Mouse (Mus musculus) limb, embryonic 12.5 days (tissue): ENCODE results near the gene Usp1. TPM values are rescaled to one million over a fixed set of nuclear protein-coding genes. Genes with fewer than 3 reads are reported as not detected.

Source experiments
- ATAC-seq: fragments of 200-750 bp; cut with Nextera tagmentation; 2 replicates; pipeline ENCODE4 v1.8.0; 2017; ENCODE audit warnings: low read depth, moderate TSS enrichment; ENCODE audit not compliant: insufficient number of reproducible peaks, insufficient read depth, low FRiP score, low TSS enrichment
- H3K27ac ChIP-seq: fragments of 300-500 bp; sonication (generic); 2 replicates; pipeline ENCODE4 v1.5.1; 2016; ENCODE audit warnings: mild to moderate bottlenecking, moderate library complexity
- H3K27me3 ChIP-seq: fragments of 300-500 bp; sonication (generic); 2 replicates; pipeline ENCODE4 v1.6.1; 2016; ENCODE audit warnings: mild to moderate bottlenecking, moderate library complexity
- H3K36me3 ChIP-seq: fragments of 300-500 bp; sonication (generic); 2 replicates; pipeline ENCODE4 v1.6.1; 2016; ENCODE audit warnings: mild to moderate bottlenecking, moderate library complexity
- H3K4me1 ChIP-seq: fragments of 300-500 bp; sonication (generic); replicated peaks from 2 replicates; pipeline ENCODE4 v1.6.1; 2016
- H3K4me2 ChIP-seq: fragments of 300-500 bp; sonication (generic); 2 replicates; pipeline ENCODE4 v1.6.1; 2016; ENCODE audit warnings: mild to moderate bottlenecking, moderate library complexity
- H3K4me3 ChIP-seq: fragments of 300-500 bp; sonication (generic); replicated peaks from 2 replicates; pipeline ENCODE4 v1.5.1; 2016; ENCODE audit warnings: mild to moderate bottlenecking
- H3K9ac ChIP-seq: fragments of 300-500 bp; sonication (generic); replicated peaks from 2 replicates; pipeline ENCODE4 v1.6.1; 2016; ENCODE audit warnings: mild to moderate bottlenecking, moderate library complexity
- H3K9me3 ChIP-seq: fragments of 300-500 bp; sonication (generic); 2 replicates; pipeline ENCODE4 v1.6.1; 2016; ENCODE audit warnings: mild to moderate bottlenecking, moderate library complexity
- WGBS: fragments of 180-500 bp; shearing (Covaris S2); methylation state at CpG from one replicate; pipeline ENCODE4 v1.1.7; 2016; 5-methylcytosine and 5-hydroxymethylcytosine counted together
- polyA plus RNA-seq: library from polyadenylated mRNA; unstranded; fragments of >200 nt; fragmentation: Nextera tagmentation; extraction: Ambion mirVana; gene quantifications from 2 replicates; pipeline ENCODE4 v1.2.1, GENCODE M21; 2016

Gene Usp1
- polyA plus RNA-seq: 141 and 145 TPM in 2 replicates

DNA sequence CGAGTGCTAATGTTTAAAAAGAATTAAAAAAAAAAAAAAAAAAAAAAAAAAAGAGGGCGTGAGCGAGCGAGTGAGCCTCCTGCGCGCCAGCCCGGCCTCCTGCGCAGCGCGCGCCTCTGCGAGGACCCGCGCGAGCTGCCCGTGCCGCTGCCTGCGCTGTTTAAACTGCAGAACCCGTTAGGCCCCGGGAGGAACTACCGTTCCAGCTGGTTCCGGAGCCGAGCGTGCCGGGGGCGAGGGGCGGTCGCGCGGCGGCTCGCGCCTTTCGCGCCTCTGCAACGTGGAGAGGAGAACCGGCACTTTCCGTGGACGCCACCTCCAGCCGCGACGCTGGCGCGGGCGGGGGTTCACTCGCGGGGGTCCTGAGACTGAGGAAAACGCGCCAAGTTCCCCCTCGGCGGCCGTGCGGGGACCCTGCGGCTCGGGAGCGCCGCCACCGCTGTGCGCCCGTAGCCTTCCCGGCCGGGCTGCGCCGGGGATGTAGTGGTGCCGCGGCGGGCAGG lies at the start of gene Usp1:
TSS of gene Usp1 (plus strand) at position 243 of the 503 bp plus-strand sequence.
- WGBS: under 1% methylated on average over 62 of the region's 67 CpGs
- peak; percentile 35 for ATAC-seq
- Histone ChIP-seq H3K27ac (peak within 1 kb of the TSS; percentile 100), H3K27me3 (no peaks in the 10 kb centered on the region), H3K9me3 (no peaks in the 10 kb centered on the region), H3K36me3 (peaks cover 2% of the 10 kb centered on the region; the same call in 1 of the 2 replicates), H3K9ac (peak within 1 kb of the TSS; percentile 95), H3K4me1 (peaks cover 17% of the 10 kb centered on the region), H3K4me2 (peak within 1 kb of the TSS; percentile 79), H3K4me3 (peak within 1 kb of the TSS; percentile 97)

DNA sequence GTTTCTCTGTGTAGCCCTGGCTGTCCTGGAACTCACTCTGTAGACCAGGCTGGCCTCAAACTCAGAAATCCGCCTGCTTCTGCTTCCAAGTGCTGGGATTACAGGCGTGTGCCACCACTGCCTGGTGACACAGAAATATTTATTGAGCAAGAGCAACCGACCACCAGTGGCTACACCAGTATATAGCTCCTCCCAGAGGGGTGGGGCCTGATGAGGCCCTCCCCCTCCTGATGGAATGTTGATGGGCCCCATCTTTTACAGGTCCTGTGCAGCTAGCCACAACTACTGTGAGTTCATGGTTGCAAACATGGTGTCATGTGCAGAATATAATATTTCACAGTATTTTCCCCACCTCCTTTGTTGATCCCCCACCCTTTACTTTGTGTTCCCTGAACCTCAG lies 40.9 kb upstream of the Usp1 start:
- no peaks in the 10 kb centered on the region for H3K9me3 ChIP-seq
- no peaks in the 10 kb centered on the region for H3K4me1 ChIP-seq
- H3K27me3 ChIP-seq: no peaks in the 10 kb centered on the region
- no peak overlapping the region for H3K4me2 ChIP-seq
- H3K9ac ChIP-seq: no peak overlapping the region
- no peak overlapping the region for H3K27ac ChIP-seq
- H3K36me3 ChIP-seq: no peaks in the 10 kb centered on the region
- WGBS: 69% methylated on average over 3 of the region's 3 CpGs
- ATAC-seq: no peak
- no peak overlapping the region for H3K4me3 ChIP-seq

DNA sequence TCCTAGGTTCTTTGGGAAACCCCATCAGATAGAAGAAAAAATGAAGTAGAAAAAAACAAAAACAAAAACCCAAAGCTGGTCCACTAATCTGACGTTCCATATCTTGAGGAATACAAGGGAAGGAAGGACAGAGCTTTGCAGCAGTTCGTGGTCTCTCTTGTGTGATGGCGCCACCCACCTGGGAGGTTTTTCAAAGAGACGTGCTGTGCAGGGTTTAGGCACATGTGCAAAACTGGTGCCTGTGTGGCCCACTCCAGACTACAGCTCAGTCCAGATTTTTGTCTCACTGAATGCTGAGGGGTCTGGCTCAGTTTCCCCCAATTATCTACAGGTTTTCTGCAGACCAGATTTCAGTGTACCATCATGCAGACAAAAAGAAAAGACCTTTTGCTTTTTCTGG lies 37.2 kb upstream of the Usp1 start:
- H3K4me2 ChIP-seq: no peak overlapping the region
- WGBS: 81% methylated on average over 4 of the region's 4 CpGs
- no peak overlapping the region for H3K9ac ChIP-seq
- H3K27ac ChIP-seq: no peak overlapping the region
- H3K9me3 ChIP-seq: no peaks in the 10 kb centered on the region
- no peak overlapping the region for H3K4me3 ChIP-seq
- H3K36me3 ChIP-seq: no peaks in the 10 kb centered on the region
- ATAC-seq: no peak
- no peaks in the 10 kb centered on the region for H3K4me1 ChIP-seq
- H3K27me3 ChIP-seq: no peaks in the 10 kb centered on the region

DNA sequence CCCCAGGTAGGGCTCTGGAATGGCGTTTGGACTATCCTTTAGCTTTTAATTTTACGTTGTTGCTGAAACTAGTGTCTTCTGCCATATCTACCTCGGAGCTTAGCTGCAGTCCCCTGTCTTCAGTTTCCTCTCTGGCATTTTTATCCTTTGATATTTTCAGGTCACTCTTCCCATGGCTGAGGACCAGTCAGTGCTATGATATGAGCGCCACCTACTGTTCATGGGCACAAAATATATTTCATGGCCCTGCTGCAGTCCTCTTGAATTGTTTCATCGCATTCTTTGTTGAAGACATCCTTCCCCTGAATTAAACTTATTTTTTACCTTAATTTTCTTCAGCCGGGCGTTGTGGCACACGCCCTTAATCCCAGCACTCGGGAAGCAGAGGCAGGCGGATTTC lies 36.5 kb upstream of the Usp1 start:
- no peak overlapping the region for H3K4me3 ChIP-seq
- peak; percentile 81; the same call in 1 of the 2 replicates for ATAC-seq
- no peaks in the 10 kb centered on the region for H3K27me3 ChIP-seq
- no peak overlapping the region for H3K9ac ChIP-seq
- H3K4me2 ChIP-seq: no peak overlapping the region
- 27% methylated on average over 10 of the region's 10 CpGs for WGBS
- H3K27ac ChIP-seq: no peak overlapping the region
- no peaks in the 10 kb centered on the region for H3K36me3 ChIP-seq
- no peaks in the 10 kb centered on the region for H3K9me3 ChIP-seq
- no peaks in the 10 kb centered on the region for H3K4me1 ChIP-seq

DNA sequence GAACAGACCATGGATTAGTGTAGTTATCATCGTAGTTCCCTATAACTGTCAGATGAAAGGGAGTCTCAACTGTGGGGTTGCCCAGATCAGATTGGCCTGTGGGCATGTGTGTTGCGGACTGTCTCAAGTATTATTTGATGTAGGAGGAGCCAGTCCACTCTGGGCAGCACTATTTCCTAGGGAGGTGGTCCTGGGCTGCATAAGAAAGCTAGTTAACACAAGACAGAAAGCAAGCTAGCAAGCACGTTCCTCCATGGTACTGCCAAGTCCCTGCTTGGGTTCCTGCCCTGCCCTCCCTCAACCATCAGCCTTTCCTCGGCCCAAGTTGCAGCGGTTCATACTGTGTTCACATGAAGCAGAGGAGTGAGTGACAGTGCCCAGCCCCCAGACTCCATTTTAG lies 13.4 kb upstream of the Usp1 start:
- Histone ChIP-seq H3K9me3 (no peaks in the 10 kb centered on the region), H3K27me3 (no peaks in the 10 kb centered on the region), H3K9ac (no peak overlapping the region), H3K36me3 (no peaks in the 10 kb centered on the region), H3K4me3 (no peak overlapping the region), H3K27ac (no peak overlapping the region), H3K4me2 (no peak overlapping the region), H3K4me1 (no peaks in the 10 kb centered on the region)
- ATAC-seq: no peak
- WGBS: 90% methylated on average over 5 of the region's 5 CpGs

DNA sequence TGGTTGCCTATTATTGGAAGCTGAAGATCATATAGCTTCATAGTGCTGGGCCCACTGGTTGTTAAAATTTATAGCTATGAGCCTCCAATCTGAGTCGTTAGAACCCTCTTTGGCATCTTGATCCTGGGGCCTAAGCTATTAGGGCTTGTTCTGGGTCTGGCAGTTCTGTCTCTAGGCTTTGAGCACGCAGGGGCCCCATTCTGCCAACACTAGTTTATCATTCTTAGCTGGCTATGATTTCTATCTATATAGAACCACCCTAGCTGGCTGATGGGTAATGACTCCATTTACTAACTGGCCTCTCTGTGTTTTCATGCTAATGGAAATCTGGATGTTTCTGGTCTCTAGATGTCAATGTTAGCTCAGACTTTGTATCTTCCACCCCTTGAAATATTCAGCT lies 5.9 kb upstream of the Usp1 start:
- Histone ChIP-seq H3K4me3 (no peak overlapping the region), H3K9me3 (no peaks in the 10 kb centered on the region), H3K27me3 (no peaks in the 10 kb centered on the region), H3K4me2 (no peak overlapping the region), H3K9ac (no peak overlapping the region), H3K4me1 (peaks cover 12% of the 10 kb centered on the region), H3K36me3 (no peaks in the 10 kb centered on the region), H3K27ac (no peak overlapping the region)
- WGBS: 27% methylated on average over 2 of the region's 2 CpGs
- no peak for ATAC-seq

DNA sequence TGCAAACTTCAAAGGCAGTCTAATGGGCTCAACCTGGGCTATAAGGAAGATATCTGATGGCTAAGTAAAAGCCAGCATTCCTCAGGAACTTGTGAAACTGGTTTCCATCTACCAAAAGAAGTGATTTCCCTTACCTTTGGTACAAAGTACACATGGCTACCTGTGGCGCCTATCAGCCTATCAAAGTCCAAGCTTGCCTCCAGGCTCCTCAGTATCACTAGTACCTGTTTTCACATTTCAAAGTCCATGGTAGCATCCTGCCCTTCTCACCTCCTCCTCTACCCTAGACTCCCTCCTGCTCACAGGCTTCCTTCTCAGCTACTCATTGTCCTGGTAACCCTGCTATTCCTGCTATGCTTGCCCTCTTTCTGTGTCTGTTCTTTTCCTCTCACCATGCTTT lies 5.4 kb upstream of the Usp1 start:
- no peak overlapping the region for H3K9ac ChIP-seq
- 85% methylated on average over 1 of the region's 1 CpGs for WGBS
- ATAC-seq: no peak
- H3K4me2 ChIP-seq: no peak overlapping the region
- H3K27ac ChIP-seq: no peak overlapping the region
- no peaks in the 10 kb centered on the region for H3K36me3 ChIP-seq
- peaks cover 12% of the 10 kb centered on the region for H3K4me1 ChIP-seq
- H3K27me3 ChIP-seq: no peaks in the 10 kb centered on the region
- H3K4me3 ChIP-seq: no peak overlapping the region
- H3K9me3 ChIP-seq: no peaks in the 10 kb centered on the region

DNA sequence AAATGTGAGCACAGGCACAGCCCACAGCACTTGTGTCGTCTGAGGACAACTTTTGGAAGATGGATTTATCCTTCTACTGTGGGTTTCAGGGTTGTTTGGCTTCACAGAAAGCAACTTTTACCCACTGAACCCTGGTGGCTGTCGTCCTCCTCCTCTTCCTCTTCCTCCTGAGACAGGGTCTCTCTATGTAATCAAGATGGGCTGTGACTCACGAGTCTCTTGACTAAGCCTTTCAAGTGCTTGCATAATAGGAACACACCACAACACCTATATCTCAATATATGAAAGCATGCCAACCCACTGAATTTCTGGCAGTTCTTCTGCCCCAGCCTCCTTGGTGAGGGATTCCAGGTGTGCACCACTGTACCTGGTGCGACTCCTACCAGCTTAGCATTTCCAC lies 2.7 kb upstream of the Usp1 start:
- ATAC-seq: no peak
- Histone ChIP-seq H3K9me3 (no peaks in the 10 kb centered on the region), H3K9ac (no peak overlapping the region), H3K4me3 (no peak overlapping the region), H3K4me1 (peaks cover 21% of the 10 kb centered on the region), H3K4me2 (no peak overlapping the region), H3K27ac (no peak overlapping the region), H3K27me3 (no peaks in the 10 kb centered on the region), H3K36me3 (no peaks in the 10 kb centered on the region)
- 89% methylated on average over 4 of the region's 4 CpGs for WGBS

DNA sequence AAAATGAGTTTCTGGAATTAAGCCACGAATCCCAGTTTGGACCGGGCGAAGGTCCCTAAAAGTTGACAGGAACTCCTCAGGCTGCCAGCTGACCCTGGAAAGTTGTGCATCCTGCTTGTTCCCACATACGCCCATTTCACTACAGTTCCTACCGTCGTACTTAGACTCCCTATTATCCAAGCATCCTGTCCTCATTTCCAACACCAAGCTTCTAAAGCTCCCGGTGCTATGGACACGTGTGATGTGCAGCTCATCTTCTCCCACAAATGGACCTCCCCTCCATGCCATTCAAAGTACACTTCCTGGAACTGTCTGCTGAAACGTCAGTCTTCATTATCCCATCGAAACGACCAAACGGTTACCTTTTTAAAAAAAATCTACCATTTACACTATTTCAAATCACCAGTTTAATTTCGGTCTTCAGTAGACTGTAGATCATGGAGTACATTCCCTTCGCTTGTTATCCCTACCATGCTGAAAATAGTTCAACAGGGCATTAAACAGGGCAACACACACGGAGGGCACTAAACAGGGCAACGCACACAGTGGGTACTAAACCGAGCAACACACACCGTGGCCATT lies 1.5 kb upstream of the Usp1 start:
- 17% methylated on average over 18 of the region's 18 CpGs for WGBS
- no peaks in the 10 kb centered on the region for H3K9me3 ChIP-seq
- no peak for ATAC-seq

DNA sequence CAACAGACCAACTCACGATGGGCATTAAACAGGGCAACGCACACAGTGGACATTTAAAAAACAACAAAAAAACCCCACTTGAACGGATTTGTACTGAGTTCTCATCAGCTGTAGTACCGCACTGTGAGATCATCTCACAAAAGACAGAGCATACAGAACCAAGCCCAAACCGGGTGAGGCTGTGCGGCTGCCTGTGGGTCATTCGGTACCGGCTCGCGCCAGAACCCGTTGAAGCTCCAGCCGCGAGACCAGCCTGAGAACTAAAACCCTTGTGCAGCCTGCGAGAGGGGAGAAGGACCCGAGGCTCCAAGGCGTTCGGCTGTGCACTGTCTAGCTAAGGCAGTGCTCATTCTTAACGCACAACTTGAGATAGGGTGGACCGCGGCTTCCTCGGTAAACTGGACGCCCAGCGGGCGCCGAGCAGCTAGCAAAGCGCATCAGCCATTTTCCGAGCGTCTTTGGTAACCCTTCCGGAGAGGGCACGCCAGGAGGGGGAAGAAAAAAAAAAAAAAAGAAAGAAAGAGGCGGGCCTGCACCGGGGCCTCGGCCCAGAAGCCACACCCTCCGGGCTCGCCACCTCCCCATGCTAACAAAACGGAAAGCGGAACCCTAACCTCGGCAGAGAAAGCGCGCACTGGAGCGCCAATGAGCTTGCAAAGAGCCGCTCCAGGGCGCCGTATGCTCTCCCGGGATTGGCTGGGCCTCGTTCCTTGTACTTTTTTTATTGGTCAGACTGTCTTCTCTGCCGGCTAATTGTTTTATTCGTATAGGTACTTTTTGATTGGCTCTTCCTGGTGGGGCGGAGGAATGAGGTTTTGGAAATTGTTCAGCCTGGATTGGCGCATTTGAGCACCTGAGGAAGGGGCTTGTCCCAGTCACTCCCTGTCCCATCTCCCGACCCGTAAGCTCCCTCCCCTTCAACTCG lies 705 bp upstream of the Usp1 start:
- under 1% methylated on average over 53 of the region's 53 CpGs for WGBS
- H3K4me2 ChIP-seq: peak overlapping the region; percentile 79

More for the DNA sequence above, 1.5 kb upstream of the Usp1 start:
- Histone ChIP-seq H3K27ac (peak overlapping the region; percentile 100), H3K4me2 (peak overlapping the region; percentile 79), H3K9ac (peak overlapping the region; percentile 86), H3K4me3 (peak overlapping the region; percentile 97), H3K27me3 (no peaks in the 10 kb centered on the region), H3K36me3 (no peaks in the 10 kb centered on the region), H3K4me1 (peaks cover 23% of the 10 kb centered on the region)

More for the DNA sequence above, 705 bp upstream of the Usp1 start:
- peak overlapping the region; percentile 97 for H3K4me3 ChIP-seq
- peaks cover 17% of the 10 kb centered on the region for H3K4me1 ChIP-seq
- H3K27me3 ChIP-seq: no peaks in the 10 kb centered on the region
- H3K27ac ChIP-seq: peak overlapping the region; percentile 100
- no peaks in the 10 kb centered on the region for H3K9me3 ChIP-seq
- H3K9ac ChIP-seq: peak overlapping the region; percentile 86
- ATAC-seq: peak; percentile 98
- H3K36me3 ChIP-seq: no peaks in the 10 kb centered on the region
